Mouse (Mus musculus) limb, embryonic 11.5 days (tissue): ENCODE measurements at regions not wholly inside any gene's neighbourhood (a gene's known extent, or its start where the extent isn't known, plus 50 kb on each side); places are given as distances from the start of the nearest gene placed in this dataset.

Experiments used
- ATAC-seq: fragments of 200-750 bp; cut with Nextera tagmentation; 2 replicates; pipeline ENCODE4 v1.8.0; 2017; ENCODE audit warnings: low read depth; ENCODE audit not compliant: insufficient number of reproducible peaks, low FRiP score, low TSS enrichment
- DNase-seq: peaks from one replicate; pipeline ENCODE4 v3.0.0-alpha.2; 2015; ENCODE audit warnings: low spot score
- H3K27ac ChIP-seq: fragments of 300-500 bp; sonication (generic); replicated peaks from 2 replicates; pipeline ENCODE4 v1.5.1; 2014; ENCODE audit warnings: low read depth, mild to moderate bottlenecking, low read length
- H3K27me3 ChIP-seq: fragments of 300-500 bp; sonication (generic); 2 replicates; pipeline ENCODE4 v1.6.1; 2014; ENCODE audit warnings: mild to moderate bottlenecking, low read length, mixed read lengths; ENCODE audit not compliant: control insufficient read depth, insufficient read depth
- H3K36me3 ChIP-seq: fragments of 300-500 bp; sonication (generic); 2 replicates; pipeline ENCODE4 v1.6.1; 2014; ENCODE audit warnings: mild to moderate bottlenecking, low read length, moderate library complexity, mixed read lengths; ENCODE audit not compliant: control insufficient read depth, insufficient read depth
- H3K4me1 ChIP-seq: fragments of 300-500 bp; sonication (generic); 2 replicates; pipeline ENCODE4 v1.6.1; 2014; ENCODE audit warnings: low read length, mixed read lengths; ENCODE audit not compliant: control insufficient read depth, insufficient read depth
- H3K4me2 ChIP-seq: fragments of 300-500 bp; sonication (generic); 2 replicates; pipeline ENCODE4 v1.6.1; 2014; ENCODE audit warnings: low read depth, mild to moderate bottlenecking, moderate library complexity; ENCODE audit not compliant: severe bottlenecking
- H3K4me3 ChIP-seq: fragments of 300-500 bp; sonication (generic); 2 replicates; pipeline ENCODE4 v1.5.1; 2014; ENCODE audit warnings: low read depth, low read length
- H3K9ac ChIP-seq: fragments of 300-500 bp; sonication (generic); 2 replicates; pipeline ENCODE4 v1.6.1; 2014; ENCODE audit warnings: mild to moderate bottlenecking, low read length
- H3K9me3 ChIP-seq: fragments of 300-500 bp; sonication (generic); 2 replicates; pipeline ENCODE4 v1.6.1; 2016; ENCODE audit warnings: low read length; ENCODE audit not compliant: control insufficient read depth
- WGBS: fragments of 180-500 bp; shearing (Covaris S2); extraction: QIAGEN DNeasy Blood & Tissue Kit; methylation state at CpG from one replicate; pipeline ENCODE4 v1.1.7; 2014; 5-methylcytosine and 5-hydroxymethylcytosine counted together

GRCm38 (mm10) chr1:57633986-57634385 is 140.0 kb upstream of the Spats2l start:
- no peak for DNase-seq
- 63% methylated on average over 1 of the region's 1 CpGs for WGBS
- no peak overlapping the region for H3K4me2 ChIP-seq

GRCm38 (mm10) chr1:57642131-57642530 is 131.8 kb upstream of the Spats2l start:
- DNase-seq (no peak), ATAC-seq (no peak)
- Histone ChIP-seq H3K4me2 (no peak overlapping the region), H3K9me3 (no peaks in the 10 kb centered on the region), H3K4me1 (no peaks in the 10 kb centered on the region), H3K27me3 (no peaks in the 10 kb centered on the region), H3K9ac (no peak overlapping the region), H3K27ac (no peak overlapping the region), H3K4me3 (no peak overlapping the region), H3K36me3 (no peaks in the 10 kb centered on the region)
- WGBS = 91% methylated on average over 5 of the region's 5 CpGs

More at GRCm38 (mm10) chr1:57633986-57634385, 140.0 kb upstream of the Spats2l start:
- Histone ChIP-seq H3K4me3 (no peak overlapping the region), H3K4me1 (no peaks in the 10 kb centered on the region), H3K27me3 (no peaks in the 10 kb centered on the region), H3K27ac (no peak overlapping the region), H3K9ac (no peak overlapping the region), H3K9me3 (no peaks in the 10 kb centered on the region), H3K36me3 (no peaks in the 10 kb centered on the region)
- no peak for ATAC-seq

DNA sequence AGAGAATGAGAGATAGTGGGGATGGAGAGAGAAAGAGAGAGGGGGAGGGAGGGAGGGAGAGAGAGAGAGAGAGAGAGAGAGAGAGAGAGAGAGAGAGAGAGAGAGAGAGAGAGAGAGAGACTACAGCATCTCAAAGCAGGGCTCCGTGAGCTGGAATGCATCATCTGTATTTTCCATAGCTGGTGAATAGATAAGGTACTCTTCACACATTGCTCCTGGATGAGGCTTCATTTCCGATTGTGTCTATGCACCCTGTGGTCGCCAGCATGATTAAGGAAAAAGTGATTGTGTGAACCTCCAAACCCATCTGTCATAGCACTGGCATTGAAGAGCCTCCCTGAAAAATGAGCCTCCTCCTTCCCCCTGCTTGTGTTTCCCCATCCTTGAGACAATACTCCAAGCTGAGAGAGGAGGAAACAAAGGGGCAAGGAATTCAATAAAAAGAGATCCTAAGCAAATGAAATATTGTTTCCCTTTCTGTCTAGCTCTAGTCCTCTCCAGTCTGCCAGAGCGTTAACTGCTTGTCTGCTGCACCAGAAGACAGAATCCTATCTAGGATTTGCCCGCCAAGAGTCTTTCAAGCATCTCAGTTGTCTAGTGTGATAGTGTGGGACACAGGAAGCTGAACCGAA is 130.4 kb upstream of the Spats2l start:
- Histone ChIP-seq H3K4me3 (no peak overlapping the region), H3K4me1 (no peaks in the 10 kb centered on the region), H3K27ac (no peak overlapping the region), H3K27me3 (no peaks in the 10 kb centered on the region), H3K4me2 (no peak overlapping the region), H3K9me3 (no peaks in the 10 kb centered on the region), H3K36me3 (no peaks in the 10 kb centered on the region), H3K9ac (no peak overlapping the region)
- ATAC-seq = no peak
- no peak for DNase-seq
- WGBS = 76% methylated on average over 6 of the region's 6 CpGs

GRCm38 (mm10) chr1:57664962-57665361 is 109.0 kb upstream of the Spats2l start:
- Histone ChIP-seq H3K36me3 (no peaks in the 10 kb centered on the region), H3K27me3 (no peaks in the 10 kb centered on the region), H3K9me3 (no peaks in the 10 kb centered on the region), H3K4me2 (no peak overlapping the region), H3K4me1 (no peaks in the 10 kb centered on the region), H3K27ac (no peak overlapping the region), H3K4me3 (no peak overlapping the region), H3K9ac (no peak overlapping the region)
- no peak for ATAC-seq
- WGBS = 67% methylated on average over 5 of the region's 5 CpGs
- no peak for DNase-seq

- no peak overlapping the region for H3K27ac ChIP-seq
- no peaks in the 10 kb centered on the region for H3K36me3 ChIP-seq
- no peak overlapping the region for H3K4me3 ChIP-seq
- H3K4me1 ChIP-seq = no peaks in the 10 kb centered on the region
- no peaks in the 10 kb centered on the region for H3K9me3 ChIP-seq
- WGBS = 74% methylated on average over 3 of the region's 3 CpGs
- ATAC-seq (no peak), DNase-seq (no peak)
- no peak overlapping the region for H3K4me2 ChIP-seq
- no peak overlapping the region for H3K9ac ChIP-seq
- H3K27me3 ChIP-seq = no peaks in the 10 kb centered on the region
Measured at GRCm38 (mm10) chr1:57665724-57666123, 108.2 kb upstream of the Spats2l start.

GRCm38 (mm10) chr1:57666179-57666693 is 107.7 kb upstream of the Spats2l start:
- no peak for ATAC-seq
- Histone ChIP-seq H3K27me3 (no peaks in the 10 kb centered on the region), H3K4me2 (no peak overlapping the region), H3K27ac (no peak overlapping the region), H3K4me1 (no peaks in the 10 kb centered on the region), H3K36me3 (no peaks in the 10 kb centered on the region), H3K9ac (no peak overlapping the region), H3K9me3 (no peaks in the 10 kb centered on the region), H3K4me3 (no peak overlapping the region)
- 72% methylated on average over 6 of the region's 6 CpGs for WGBS
- DNase-seq = no peak

GRCm38 (mm10) chr1:57673415-57673814 is 100.5 kb upstream of the Spats2l start:
- ATAC-seq = no peak
- no peaks in the 10 kb centered on the region for H3K36me3 ChIP-seq
- no peaks in the 10 kb centered on the region for H3K27me3 ChIP-seq
- H3K9ac ChIP-seq = no peak overlapping the region
- H3K4me1 ChIP-seq = no peaks in the 10 kb centered on the region
- WGBS = 69% methylated on average over 2 of the region's 2 CpGs
- no peak overlapping the region for H3K4me2 ChIP-seq
- no peak overlapping the region for H3K4me3 ChIP-seq
- H3K27ac ChIP-seq = no peak overlapping the region
- H3K9me3 ChIP-seq = no peaks in the 10 kb centered on the region
- DNase-seq = no peak

- Histone ChIP-seq H3K36me3 (no peaks in the 10 kb centered on the region), H3K4me1 (no peaks in the 10 kb centered on the region), H3K27me3 (no peaks in the 10 kb centered on the region), H3K4me2 (no peak overlapping the region), H3K9ac (no peak overlapping the region), H3K4me3 (no peak overlapping the region), H3K9me3 (no peaks in the 10 kb centered on the region), H3K27ac (no peak overlapping the region)
- ATAC-seq (no peak), DNase-seq (no peak)
- WGBS = 38% methylated on average over 7 of the region's 7 CpGs
Measured at GRCm38 (mm10) chr1:57673957-57674699, 99.8 kb upstream of the Spats2l start.
